Mouse (Mus musculus): ENCODE results near the gene Zgrf1. TPM values are rescaled to one million over a fixed set of nuclear protein-coding genes. Genes with fewer than 3 reads are reported as not detected.

Gene Zgrf1
- polyA plus RNA-seq, 1 experiment from 2014 or later, result 7.9 TPM

- ChIA-PET POLR2A (interaction anchor here (1.1 kb wide), 1 partner anchor 10 kb away, joined by 3 read pairs; no protein-coding TSS in a partner anchor), CTCF (no interaction called here)
- TF ChIP-seq CTCF (IDR thresholded peaks at IDR 0.05), result no peak
- in situ Hi-C loops (cut with MboI; ENCODE audit: low pct_unique_long_range_greater_than_20kb), result no loop called here
- DNase-seq (ENCODE audit: low read depth, low spot score), result no peak
- ATAC-seq, result no peak
- H3K27me3 ChIP-seq, result no peaks in the 10 kb centered on the region
These were observed 25.7 kb upstream of the Zgrf1 start for GRCm38 (mm10) chr3:127527465-127528034.

GRCm38 (mm10) chr3:127529210-127529609 is 24.1 kb upstream of the Zgrf1 start:
- POLR2A ChIA-PET, result interaction anchor here (1.1 kb wide), 1 partner anchor 10 kb away, joined by 3 read pairs; no protein-coding TSS in a partner anchor
- CTCF ChIA-PET, result interaction anchor here (1.0 to 1.9 kb wide), 2 partner anchors 10 to 78 kb away, joined by 3 to 6 read pairs; no protein-coding TSS in a partner anchor
- in situ Hi-C loops (cut with MboI; ENCODE audit: low pct_unique_long_range_greater_than_20kb), result no loop called here
- ATAC-seq (no peak), DNase-seq (ENCODE audit: low read depth, low spot score) (no peak)
- H3K27me3 ChIP-seq, result no peaks in the 10 kb centered on the region
- no peak for TF ChIP-seq CTCF (IDR thresholded peaks at IDR 0.05)

GRCm38 (mm10) chr3:127529824-127530223 is 23.5 kb upstream of the Zgrf1 start:
- DNase-seq (ENCODE audit: low read depth, low spot score) (no peak), ATAC-seq (no peak)
- H3K27me3 ChIP-seq, result no peaks in the 10 kb centered on the region
- in situ Hi-C loops (cut with MboI; ENCODE audit: low pct_unique_long_range_greater_than_20kb), result no loop called here
- no peak for TF ChIP-seq CTCF (IDR thresholded peaks at IDR 0.05)
- ChIA-PET POLR2A (no interaction called here), CTCF (interaction anchor here (1.9 kb wide), 1 partner anchor 9 kb away, joined by 6 read pairs; no protein-coding TSS in a partner anchor)

- ChIA-PET CTCF (no interaction called here), POLR2A (no interaction called here)
- no peak for DNase-seq (ENCODE audit: low read depth, low spot score)
- H3K27me3 ChIP-seq, result no peaks in the 10 kb centered on the region
- no peak for TF ChIP-seq CTCF (IDR thresholded peaks at IDR 0.05)
- ATAC-seq, result peak; percentile 39
- in situ Hi-C loops (cut with MboI; ENCODE audit: low pct_unique_long_range_greater_than_20kb), result no loop called here
These were observed 23.0 kb upstream of the Zgrf1 start for GRCm38 (mm10) chr3:127530293-127530692.

GRCm38 (mm10) chr3:127539193-127539592 is 14.1 kb upstream of the Zgrf1 start:
- TF ChIP-seq CTCF (IDR thresholded peaks at IDR 0.05), result no peak
- CTCF ChIA-PET, result interaction anchor here (1.4 to 3.6 kb wide), 4 partner anchors 9 to 85 kb away, joined by 4 to 12 read pairs (median 8); no protein-coding TSS in a partner anchor
- ATAC-seq (no peak), DNase-seq (ENCODE audit: low read depth, low spot score) (no peak)
- no peaks in the 10 kb centered on the region for H3K27me3 ChIP-seq
- POLR2A ChIA-PET, result interaction anchor here (1.5 kb wide), 1 partner anchor 11 kb away, joined by 3 read pairs; no protein-coding TSS in a partner anchor
- in situ Hi-C loops (cut with MboI; ENCODE audit: low pct_unique_long_range_greater_than_20kb), result no loop called here

GRCm38 (mm10) chr3:127543976-127544375 is 9.3 kb upstream of the Zgrf1 start:
- no peak for TF ChIP-seq CTCF (IDR thresholded peaks at IDR 0.05)
- POLR2A ChIA-PET, result no interaction called here
- ATAC-seq, result no peak
- H3K27me3 ChIP-seq, result no peaks in the 10 kb centered on the region
- CTCF ChIA-PET, result interaction anchor here (0.6 to 1.7 kb wide), 4 partner anchors 43 to 234 kb away, joined by 3 to 6 read pairs (median 4); no protein-coding TSS in a partner anchor
- in situ Hi-C loops (cut with MboI; ENCODE audit: low pct_unique_long_range_greater_than_20kb), result loop anchor here (5.0 kb wide), 1 partner anchor 357 kb away; no protein-coding TSS in a partner anchor
- no peak for DNase-seq (ENCODE audit: low read depth, low spot score)

GRCm38 (mm10) chr3:127544610-127545121 is 8.6 kb upstream of the Zgrf1 start:
- DNase-seq (ENCODE audit: low read depth, low spot score), result no peak

GRCm38 (mm10) chr3:127547882-127548281 is 5.4 kb upstream of the Zgrf1 start:
- no peaks in the 10 kb centered on the region for H3K27me3 ChIP-seq
- ChIA-PET CTCF (interaction anchor here (0.7 to 4.6 kb wide), 19 partner anchors 9 to 370 kb away, joined by 3 to 23 read pairs (median 4); partner anchors contain the start of gene Ank2), POLR2A (no interaction called here)
- DNase-seq (ENCODE audit: low read depth, low spot score) (no peak), ATAC-seq (no peak)
- peak; percentile 68 for TF ChIP-seq CTCF (IDR thresholded peaks at IDR 0.05)
- in situ Hi-C loops (cut with MboI; ENCODE audit: low pct_unique_long_range_greater_than_20kb), result no loop called here

More at GRCm38 (mm10) chr3:127544610-127545121, 8.6 kb upstream of the Zgrf1 start:
- in situ Hi-C loops (cut with MboI; ENCODE audit: low pct_unique_long_range_greater_than_20kb), result loop anchor here (5.0 kb wide), 1 partner anchor 357 kb away; no protein-coding TSS in a partner anchor
- CTCF ChIA-PET, result interaction anchor here (1.2 to 1.7 kb wide), 2 partner anchors 90 to 94 kb away, joined by 4 to 6 read pairs; no protein-coding TSS in a partner anchor
- ATAC-seq, result no peak
- H3K27me3 ChIP-seq, result no peaks in the 10 kb centered on the region
- TF ChIP-seq CTCF (IDR thresholded peaks at IDR 0.05), result no peak
- POLR2A ChIA-PET, result no interaction called here

- no peaks in the 10 kb centered on the region for H3K27me3 ChIP-seq
- in situ Hi-C loops (cut with MboI; ENCODE audit: low pct_unique_long_range_greater_than_20kb), result loop anchor here (5.0 kb wide), 2 partner anchors 105 to 235 kb away; no protein-coding TSS in a partner anchor
- ATAC-seq (peak; percentile 1), DNase-seq (ENCODE audit: low read depth, low spot score) (no peak)
- CTCF ChIA-PET, result interaction anchor here (1.1 to 2.2 kb wide), 3 partner anchors 95 to 104 kb away, joined by 3 to 14 read pairs (median 4); no protein-coding TSS in a partner anchor
- POLR2A ChIA-PET, result no interaction called here
- TF ChIP-seq CTCF (IDR thresholded peaks at IDR 0.05), result no peak
These were observed 786 bp upstream of the Zgrf1 start for GRCm38 (mm10) chr3:127552434-127552972.

- DNase-seq (ENCODE audit: low read depth, low spot score) (no peak), ATAC-seq (no peak)
- ChIA-PET CTCF (no interaction called here), POLR2A (no interaction called here)
- no peaks in the 10 kb centered on the region for H3K27me3 ChIP-seq
- in situ Hi-C loops (cut with MboI; ENCODE audit: low pct_unique_long_range_greater_than_20kb), result loop anchor here (5.0 kb wide), 2 partner anchors 106 to 236 kb away; no protein-coding TSS in a partner anchor
- no peak for TF ChIP-seq CTCF (IDR thresholded peaks at IDR 0.05)
These were observed 393 bp downstream of the Zgrf1 start for GRCm38 (mm10) chr3:127553720-127554043.

- in situ Hi-C loops (cut with MboI; ENCODE audit: low pct_unique_long_range_greater_than_20kb), result loop anchor here (5.0 kb wide), 2 partner anchors 107 to 237 kb away; no protein-coding TSS in a partner anchor
- H3K27me3 ChIP-seq, result no peaks in the 10 kb centered on the region
- DNase-seq (ENCODE audit: low read depth, low spot score) (no peak), ATAC-seq (no peak)
- ChIA-PET CTCF (interaction anchor here (2.7 kb wide), 1 partner anchor 103 kb away, joined by 11 read pairs; no protein-coding TSS in a partner anchor), POLR2A (no interaction called here)
- peak; percentile 47 for TF ChIP-seq CTCF (IDR thresholded peaks at IDR 0.05)
These were observed 1.4 kb downstream of the Zgrf1 start for GRCm38 (mm10) chr3:127554723-127555122.
